Mouse (Mus musculus) forebrain, embryonic 16.5 days (tissue): Measurements from ENCODE around the gene Kif14. TPM values are rescaled to one million over a fixed set of nuclear protein-coding genes. Genes with fewer than 3 reads are reported as not detected.
A peak's percentile ranks its signal among the peaks of the same experiment; 100 is the strongest.

ENCODE experiments used
- ATAC-seq: fragments of 200-750 bp; cut with Nextera tagmentation; 2 replicates; pipeline ENCODE4 v1.8.0; 2017; ENCODE audit warnings: mild to moderate bottlenecking, moderate library complexity
- H3K27ac ChIP-seq: fragments of 300-500 bp; sonication (generic); 2 replicates; pipeline ENCODE4 v1.5.1; 2014; ENCODE audit warnings: low read length, control low read depth
- H3K27me3 ChIP-seq: fragments of 300-500 bp; sonication (generic); replicated peaks from 2 replicates; pipeline ENCODE4 v1.6.1; 2014; ENCODE audit warnings: low read length; ENCODE audit not compliant: control insufficient read depth, insufficient read depth
- H3K36me3 ChIP-seq: fragments of 300-500 bp; sonication (generic); 2 replicates; pipeline ENCODE4 v1.6.1; 2014; ENCODE audit not compliant: control insufficient read depth, insufficient read depth
- H3K4me1 ChIP-seq: fragments of 300-500 bp; sonication (generic); replicated peaks from 2 replicates; pipeline ENCODE4 v1.6.1; 2014; ENCODE audit warnings: low read length; ENCODE audit not compliant: control insufficient read depth, insufficient read depth
- H3K4me2 ChIP-seq: fragments of 300-500 bp; sonication (generic); 2 replicates; pipeline ENCODE4 v1.6.1; 2014; ENCODE audit warnings: mild to moderate bottlenecking, low read length, control low read depth
- H3K4me3 ChIP-seq: fragments of 300-500 bp; sonication (generic); replicated peaks from 2 replicates; pipeline ENCODE4 v1.5.1; 2014; ENCODE audit warnings: mild to moderate bottlenecking, low read length, control low read depth
- H3K9ac ChIP-seq: fragments of 300-500 bp; sonication (generic); replicated peaks from 2 replicates; pipeline ENCODE4 v1.6.1; 2014; ENCODE audit warnings: low read depth, low read length, control low read depth
- H3K9me3 ChIP-seq: fragments of 300-500 bp; sonication (generic); 2 replicates; pipeline ENCODE4 v1.6.1; 2016; ENCODE audit warnings: low read length; ENCODE audit not compliant: control insufficient read depth
- WGBS: fragments of 180-500 bp; shearing (Covaris S2); extraction: QIAGEN DNeasy Blood & Tissue Kit; methylation state at CpG from one replicate; pipeline ENCODE4 v1.1.7; 2014; 5-methylcytosine and 5-hydroxymethylcytosine counted together
- polyA plus RNA-seq: library from polyadenylated mRNA; unstranded; fragments of >200 nt; fragmentation: Nextera tagmentation; extraction: Ambion mirVana; gene quantifications from 2 replicates; pipeline ENCODE4 v1.2.1, GENCODE M21; 2015

The Kif14 gene
- polyA plus RNA-seq, 1 experiment from 2014 or later, result 1.7 TPM

DNA sequence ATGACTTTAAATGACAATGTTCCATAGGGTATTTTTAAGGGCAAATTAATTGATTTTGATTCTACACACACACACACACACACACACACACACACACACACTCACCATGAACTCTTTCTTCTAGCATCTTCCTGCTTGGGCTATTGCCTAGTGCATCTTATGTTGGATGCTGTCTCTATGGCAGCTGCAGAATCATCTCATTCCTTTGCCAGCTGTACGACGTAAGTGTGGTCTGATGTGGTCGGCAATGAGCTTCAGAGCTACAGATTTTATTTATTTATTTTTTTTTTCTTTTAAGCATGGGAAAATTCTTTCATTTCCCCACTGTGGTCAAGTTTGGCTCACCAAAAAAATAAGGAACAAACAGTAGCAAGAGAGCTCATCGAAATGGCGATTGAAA is 92.6 kb downstream of the Kif14 start:
- no peak overlapping the region for H3K9ac ChIP-seq
- H3K36me3 ChIP-seq, result no peaks in the 10 kb centered on the region
- H3K27me3 ChIP-seq, result no peaks in the 10 kb centered on the region
- peaks cover 5% of the 10 kb centered on the region; the same call in 1 of the 2 replicates for H3K4me1 ChIP-seq
- no peaks in the 10 kb centered on the region for H3K9me3 ChIP-seq
- H3K4me2 ChIP-seq, result no peak overlapping the region
- 70% methylated on average over 5 of the region's 5 CpGs for WGBS
- ATAC-seq, result no peak
- H3K27ac ChIP-seq, result no peak overlapping the region
- no peak overlapping the region for H3K4me3 ChIP-seq

DNA sequence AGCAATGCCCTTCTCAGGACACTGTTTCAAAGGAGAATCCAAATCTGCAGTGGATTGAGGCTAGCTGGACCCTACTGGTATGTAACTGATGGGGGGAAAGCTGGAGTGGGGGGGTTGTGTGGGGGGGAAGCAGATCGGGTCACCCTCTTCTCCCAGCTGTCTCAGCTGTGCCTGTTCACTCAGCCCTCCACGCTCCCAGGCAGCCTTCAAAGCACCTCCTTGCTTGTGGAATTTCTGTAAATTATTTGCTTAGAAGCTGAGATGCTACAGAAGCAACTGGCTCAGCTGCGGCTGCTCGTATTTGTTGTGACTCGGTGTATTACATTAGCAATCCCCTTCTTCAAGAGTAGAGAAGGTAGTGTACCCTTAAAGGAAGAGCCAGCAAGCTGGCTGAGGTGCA is 93.1 kb downstream of the Kif14 start:
- no peaks in the 10 kb centered on the region for H3K27me3 ChIP-seq
- no peak overlapping the region for H3K9ac ChIP-seq
- H3K27ac ChIP-seq, result no peak overlapping the region
- no peak for ATAC-seq
- H3K4me3 ChIP-seq, result no peak overlapping the region
- no peaks in the 10 kb centered on the region for H3K36me3 ChIP-seq
- H3K9me3 ChIP-seq, result no peaks in the 10 kb centered on the region
- 68% methylated on average over 5 of the region's 5 CpGs for WGBS
- H3K4me2 ChIP-seq, result no peak overlapping the region
- peaks cover 5% of the 10 kb centered on the region; the same call in 1 of the 2 replicates for H3K4me1 ChIP-seq

GRCm38 (mm10) chr1:136559774-136560173 is 93.6 kb downstream of the Kif14 start:
- 86% methylated on average over 9 of the region's 9 CpGs for WGBS
- H3K9ac ChIP-seq, result no peak overlapping the region
- H3K27ac ChIP-seq, result no peak overlapping the region
- H3K36me3 ChIP-seq, result no peaks in the 10 kb centered on the region
- peaks cover 5% of the 10 kb centered on the region; the same call in 1 of the 2 replicates for H3K4me1 ChIP-seq
- H3K4me2 ChIP-seq, result no peak overlapping the region
- no peak for ATAC-seq
- H3K9me3 ChIP-seq, result no peaks in the 10 kb centered on the region
- H3K4me3 ChIP-seq, result no peak overlapping the region
- no peaks in the 10 kb centered on the region for H3K27me3 ChIP-seq

- H3K27ac ChIP-seq, result no peak overlapping the region
- H3K4me2 ChIP-seq, result no peak overlapping the region
- H3K36me3 ChIP-seq, result no peaks in the 10 kb centered on the region
- ATAC-seq, result no peak
- H3K9ac ChIP-seq, result no peak overlapping the region
- no peak overlapping the region for H3K4me3 ChIP-seq
- WGBS, result 74% methylated on average over 10 of the region's 10 CpGs
- H3K9me3 ChIP-seq, result no peaks in the 10 kb centered on the region
- no peaks in the 10 kb centered on the region for H3K27me3 ChIP-seq
- H3K4me1 ChIP-seq, result peaks cover 5% of the 10 kb centered on the region; the same call in 1 of the 2 replicates
Measured at GRCm38 (mm10) chr1:136561823-136562222, 95.7 kb downstream of the Kif14 start.

DNA sequence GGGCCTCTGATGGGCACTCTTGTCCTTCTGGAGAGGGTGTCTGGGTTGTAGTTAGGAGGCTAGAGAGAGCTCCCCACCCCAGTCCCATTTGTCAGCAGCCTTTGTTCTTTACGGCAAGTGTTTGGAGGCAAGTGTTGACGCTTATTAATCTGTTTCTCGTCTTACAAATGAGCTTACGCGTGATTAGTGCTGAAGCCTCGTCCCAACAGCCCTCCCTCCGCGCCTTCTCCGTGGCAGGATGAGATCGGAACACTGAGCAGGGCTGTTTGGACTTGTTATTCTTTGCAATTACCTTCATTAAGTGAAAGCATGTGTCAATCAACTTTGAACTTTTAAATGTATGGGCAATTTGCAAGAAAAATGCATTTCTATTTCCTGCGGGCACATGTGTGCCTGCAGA is 97.0 kb downstream of the Kif14 start:
- Histone ChIP-seq H3K36me3 (no peaks in the 10 kb centered on the region), H3K4me2 (peak overlapping the region; percentile 10; the same call in 1 of the 2 replicates), H3K9ac (no peak overlapping the region), H3K4me3 (no peak overlapping the region), H3K27ac (no peak overlapping the region), H3K27me3 (no peaks in the 10 kb centered on the region), H3K4me1 (peaks cover 5% of the 10 kb centered on the region; the same call in 1 of the 2 replicates), H3K9me3 (no peaks in the 10 kb centered on the region)
- 10% methylated on average over 11 of the region's 11 CpGs for WGBS
- no peak for ATAC-seq

- no peak overlapping the region for H3K9ac ChIP-seq
- H3K9me3 ChIP-seq, result no peaks in the 10 kb centered on the region
- WGBS, result 67% methylated on average over 4 of the region's 4 CpGs
- no peaks in the 10 kb centered on the region for H3K36me3 ChIP-seq
- H3K4me3 ChIP-seq, result no peak overlapping the region
- H3K4me1 ChIP-seq, result peaks cover 5% of the 10 kb centered on the region; the same call in 1 of the 2 replicates
- H3K27me3 ChIP-seq, result no peaks in the 10 kb centered on the region
- ATAC-seq, result no peak
- H3K27ac ChIP-seq, result no peak overlapping the region
- H3K4me2 ChIP-seq, result no peak overlapping the region
Measured at GRCm38 (mm10) chr1:136564963-136565362, 98.8 kb downstream of the Kif14 start.

- Histone ChIP-seq H3K4me1 (peaks cover 8% of the 10 kb centered on the region; the same call in 1 of the 2 replicates), H3K27me3 (no peaks in the 10 kb centered on the region)
- 86% methylated on average over 5 of the region's 5 CpGs for WGBS
Measured at GRCm38 (mm10) chr1:136566386-136566785, 100.2 kb downstream of the Kif14 start.

DNA sequence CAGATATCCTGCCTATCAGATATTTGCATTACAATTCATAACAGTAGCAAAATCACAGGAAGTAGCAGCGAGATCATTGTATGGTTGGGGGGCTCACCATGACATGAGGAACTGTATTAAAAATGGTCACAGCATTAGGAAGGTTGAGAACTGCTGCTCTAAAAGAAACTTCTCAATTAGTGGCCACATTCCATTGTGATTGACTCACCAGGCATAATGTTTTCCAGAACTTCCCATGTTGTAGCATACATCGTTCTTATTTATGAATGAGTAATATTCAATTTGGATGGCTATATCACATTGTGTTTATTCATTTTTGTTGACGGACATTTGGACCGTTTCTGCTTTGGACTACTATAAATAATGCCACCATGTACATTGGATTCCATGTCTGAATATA is 101.5 kb downstream of the Kif14 start:
- no peaks in the 10 kb centered on the region for H3K36me3 ChIP-seq
- no peak overlapping the region for H3K4me3 ChIP-seq
- no peaks in the 10 kb centered on the region for H3K9me3 ChIP-seq
- no peak overlapping the region for H3K9ac ChIP-seq
- ATAC-seq, result no peak
- peaks cover 8% of the 10 kb centered on the region; the same call in 1 of the 2 replicates for H3K4me1 ChIP-seq
- H3K4me2 ChIP-seq, result no peak overlapping the region
- H3K27me3 ChIP-seq, result no peaks in the 10 kb centered on the region
- H3K27ac ChIP-seq, result no peak overlapping the region
- 92% methylated on average over 4 of the region's 4 CpGs for WGBS

More at GRCm38 (mm10) chr1:136566386-136566785, 100.2 kb downstream of the Kif14 start:
- Histone ChIP-seq H3K27ac (no peak overlapping the region), H3K9ac (no peak overlapping the region), H3K9me3 (no peaks in the 10 kb centered on the region), H3K4me3 (no peak overlapping the region), H3K36me3 (no peaks in the 10 kb centered on the region), H3K4me2 (no peak overlapping the region)
- no peak for ATAC-seq

GRCm38 (mm10) chr1:136568738-136569194 is 102.6 kb downstream of the Kif14 start:
- Histone ChIP-seq H3K4me3 (no peak overlapping the region), H3K27ac (no peak overlapping the region), H3K9me3 (no peaks in the 10 kb centered on the region), H3K36me3 (no peaks in the 10 kb centered on the region), H3K9ac (no peak overlapping the region), H3K27me3 (no peaks in the 10 kb centered on the region), H3K4me2 (no peak overlapping the region), H3K4me1 (peaks cover 3% of the 10 kb centered on the region; the same call in 1 of the 2 replicates)
- ATAC-seq, result no peak
- WGBS, result 96% methylated on average over 11 of the region's 11 CpGs

DNA sequence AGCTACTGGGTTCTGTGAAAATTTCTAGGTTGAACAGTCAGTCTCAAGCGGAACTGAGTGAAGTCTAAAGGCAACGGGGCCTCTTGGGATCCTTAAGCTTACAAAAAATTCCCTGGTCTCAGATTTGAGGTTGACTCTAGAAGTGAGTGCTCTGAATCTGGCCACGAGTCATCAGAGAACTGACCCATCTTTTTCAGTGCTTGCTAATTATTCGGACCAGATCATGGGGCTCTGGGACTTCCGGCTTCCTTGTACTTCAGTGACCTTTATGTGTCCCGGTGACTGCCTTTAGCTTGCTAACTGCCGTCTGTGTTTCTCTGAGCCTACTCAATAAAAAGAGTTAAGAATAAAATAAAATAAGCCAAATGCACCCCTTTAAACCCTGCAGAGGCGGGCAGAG is 103.1 kb downstream of the Kif14 start:
- peaks cover 3% of the 10 kb centered on the region; the same call in 1 of the 2 replicates for H3K4me1 ChIP-seq
- H3K27me3 ChIP-seq, result no peaks in the 10 kb centered on the region
- 85% methylated on average over 8 of the region's 8 CpGs for WGBS
- H3K9me3 ChIP-seq, result no peaks in the 10 kb centered on the region
- H3K36me3 ChIP-seq, result no peaks in the 10 kb centered on the region
- H3K4me2 ChIP-seq, result no peak overlapping the region
- H3K9ac ChIP-seq, result no peak overlapping the region
- H3K27ac ChIP-seq, result no peak overlapping the region
- H3K4me3 ChIP-seq, result no peak overlapping the region
- ATAC-seq, result no peak
